Mouse (Mus musculus): ENCODE measurements around the gene Gm26602.
A peak's percentile ranks its signal among the peaks of the same experiment; 100 is the strongest.

Gene Gm26602

GRCm38 (mm10) chr10:79959847-79960601 is 49.4 kb downstream of the Gm26602 start, which contains the start of gene Wdr18:
TSS of gene Wdr18 (plus strand) at chr10:79960152.
- peak; percentile 100 for DNase-seq (ENCODE audit: low spot score)
